Mouse (Mus musculus): ENCODE data around the gene Gm12666.
"Not testable (repeated sequence)": the region's sequence is repeated elsewhere in the genome, so short reads cannot be mapped to it uniquely, and the experiment has no call there.

Gm12666 gene

GRCm38 (mm10) chr4:92191649-92192048 is at the start of gene Gm12666:
TSS of gene Gm12666 (minus strand) at chr4:92191749.
- not testable (repeated sequence) for DNase-seq

- no peak for DNase-seq
Measured at GRCm38 (mm10) chr4:92226326-92226725, 34.8 kb upstream of the Gm12666 start.

GRCm38 (mm10) chr4:92216286-92216685 is 24.7 kb upstream of the Gm12666 start:
- DNase-seq, result no peak

- DNase-seq, result no peak
Measured at GRCm38 (mm10) chr4:92152646-92153045, 38.9 kb downstream of the Gm12666 start.

- no peak for DNase-seq
Measured at GRCm38 (mm10) chr4:92147134-92147533, 44.4 kb downstream of the Gm12666 start, which contains the start of gene Izumo3. TSS of gene Izumo3 (minus strand) at chr4:92147234.

All from right cerebral cortex, postnatal 4 days (tissue).